Mouse (Mus musculus) CH12.LX (cell line): ENCODE data around the gene Dclk2. TPM values are rescaled to one million over a fixed set of nuclear protein-coding genes. Genes with fewer than 3 reads are reported as not detected.

Experiments
- DNase-seq: peaks from one replicate; pipeline ENCODE4 v3.0.0-alpha.2; 2013; ENCODE audit errors: extremely low read depth
- H3K27ac ChIP-seq: 2 replicates; pipeline ENCODE4 v1.5.1; 2012; ENCODE audit warnings: low read depth, mild to moderate bottlenecking, control low read depth, moderate library complexity; ENCODE audit not compliant: insufficient read depth
- H3K27me3 ChIP-seq: replicated peaks from 2 replicates; pipeline ENCODE3; 2012; ENCODE audit warnings: inconsistent platforms
- H3K36me3 ChIP-seq, 2 experiments: replicated peaks in 1 of 2; 2 replicates each; pipeline versions ENCODE3 to v1.6.1; 2012; ENCODE audit warnings: inconsistent platforms in 1 of 2, low read length in 1 of 2, mild to moderate bottlenecking in 1 of 2, mixed read lengths in 1 of 2, moderate library complexity in 1 of 2; ENCODE audit not compliant: control insufficient read depth in 1 of 2, insufficient read depth in 1 of 2
- H3K4me1 ChIP-seq, 2 experiments: 2 replicates each; pipeline ENCODE4 v1.6.1; 2012; ENCODE audit warnings: inconsistent platforms in 1 of 2, moderate library complexity in 1 of 2; ENCODE audit not compliant: insufficient read depth in 2 of 2, control insufficient read depth in 1 of 2
- H3K4me2 ChIP-seq: 2 replicates; pipeline ENCODE4 v1.6.1; 2012; ENCODE audit warnings: low read depth, mild to moderate bottlenecking, control low read depth; ENCODE audit not compliant: poor library complexity, insufficient read depth, severe bottlenecking
- H3K4me3 ChIP-seq, 3 experiments: fragments of 150-350 bp in 1 of 3; sonication (generic) in 1 of 3; replicated peaks in 1 of 3; 2 replicates each; pipeline versions ENCODE3 to v1.5.1; 2011 to 2012; ENCODE audit warnings: low read depth in 2 of 3, low read length in 2 of 3, mild to moderate bottlenecking in 2 of 3, moderate library complexity in 2 of 3, control low read depth in 1 of 3, improper control_type of control experiment in 1 of 3, inconsistent platforms in 1 of 3, mixed read lengths in 1 of 3; ENCODE audit not compliant: poor library complexity in 1 of 3
- H3K79me2 ChIP-seq: replicated peaks from 2 replicates; pipeline ENCODE4 v1.6.1; 2012; ENCODE audit warnings: mild to moderate bottlenecking, moderate library complexity; ENCODE audit not compliant: control insufficient read depth, poor library complexity, insufficient read depth, severe bottlenecking; ENCODE audit errors: extremely low read depth
- H3K9ac ChIP-seq: 2 replicates; pipeline ENCODE4 v1.6.1; 2012; ENCODE audit warnings: low read depth, mild to moderate bottlenecking, control low read depth, moderate library complexity; ENCODE audit not compliant: insufficient read depth
- H3K9me3 ChIP-seq: replicated peaks from 2 replicates; pipeline ENCODE3; 2012; ENCODE audit warnings: low read length, inconsistent platforms, mixed read lengths
- BHLHE40 ChIP-seq: IDR thresholded peaks from 2 replicates; pipeline ENCODE4 v1.6.1; 2011; ENCODE audit warnings: mild to moderate bottlenecking, low read depth, low read length, improper control_type of control experiment
- CTCF ChIP-seq, 2 experiments: IDR thresholded peaks in 1 of 2; conservative IDR thresholded peaks in 1 of 2; 2 replicates each; pipeline ENCODE4 v1.5.1; 2011 to 2012; ENCODE audit warnings: low read depth in 2 of 2, low read length in 2 of 2, improper control_type of control experiment in 1 of 2, inconsistent platforms in 1 of 2, mild to moderate bottlenecking in 1 of 2, moderate library complexity in 1 of 2
- ELF1 ChIP-seq: IDR thresholded peaks from 2 replicates; pipeline ENCODE4 v1.6.1; 2014; ENCODE audit warnings: low read depth, mild to moderate bottlenecking, inconsistent platforms, low read length, improper control_type of control experiment
- EP300 ChIP-seq: IDR thresholded peaks from 2 replicates; pipeline ENCODE4 v1.6.1; 2011; ENCODE audit warnings: low read length, improper control_type of control experiment
- ETS1 ChIP-seq: conservative IDR thresholded peaks from 2 replicates; pipeline ENCODE4 v1.6.1; 2012; ENCODE audit warnings: low read depth, mild to moderate bottlenecking, inconsistent platforms, low read length, improper control_type of control experiment, moderate library complexity
- GABPA ChIP-seq: IDR thresholded peaks from 2 replicates; pipeline ENCODE4 v1.6.1; 2012; ENCODE audit warnings: low read depth, low read length, improper control_type of control experiment, inconsistent platforms; ENCODE audit not compliant: insufficient replicate concordance
- JUN ChIP-seq: IDR thresholded peaks from 2 replicates; pipeline ENCODE4 v1.6.1; 2011; ENCODE audit warnings: low read depth, mild to moderate bottlenecking, low read length, improper control_type of control experiment, moderate library complexity; ENCODE audit not compliant: insufficient read depth
- JUND ChIP-seq: conservative IDR thresholded peaks from 2 replicates; pipeline ENCODE4 v1.6.1; 2011; ENCODE audit warnings: low read depth, low read length, improper control_type of control experiment
- KAT2A ChIP-seq: IDR thresholded peaks from 2 replicates; pipeline ENCODE4 v1.6.1; 2012; ENCODE audit warnings: low read length, improper control_type of control experiment, inconsistent platforms; ENCODE audit not compliant: insufficient replicate concordance
- MEF2A ChIP-seq: IDR thresholded peaks from 2 replicates; pipeline ENCODE4 v1.6.1; 2014; ENCODE audit warnings: low read depth, mild to moderate bottlenecking, inconsistent platforms, low read length, improper control_type of control experiment, borderline replicate concordance
- MXI1 ChIP-seq: IDR thresholded peaks from 2 replicates; pipeline ENCODE4 v1.6.1; 2011; ENCODE audit warnings: mild to moderate bottlenecking, low read depth, low read length, improper control_type of control experiment
- PAX5 ChIP-seq: IDR thresholded peaks from 2 replicates; pipeline ENCODE4 v1.6.1; 2012; ENCODE audit warnings: low read length, inconsistent platforms, mixed read lengths
- POLR2AphosphoS2 ChIP-seq: IDR thresholded peaks from 2 replicates; pipeline ENCODE4 v1.6.1; 2011; ENCODE audit warnings: low read depth, low read length, improper control_type of control experiment
- RAD21 ChIP-seq: IDR thresholded peaks from 2 replicates; pipeline ENCODE4 v1.6.1; 2011; ENCODE audit warnings: low read depth, mild to moderate bottlenecking, low read length, improper control_type of control experiment, moderate library complexity
- RCOR1 ChIP-seq: conservative IDR thresholded peaks from 2 replicates; pipeline ENCODE4 v1.6.1; 2012; ENCODE audit warnings: low read depth, mild to moderate bottlenecking, inconsistent platforms, low read length, improper control_type of control experiment
- SIN3A ChIP-seq: IDR thresholded peaks from 2 replicates; pipeline ENCODE4 v1.6.1; 2012; ENCODE audit warnings: low read length, improper control_type of control experiment, inconsistent platforms
- SMC3 ChIP-seq: IDR thresholded peaks from 2 replicates; pipeline ENCODE4 v1.6.1; 2011; ENCODE audit warnings: low read depth, low read length, improper control_type of control experiment
- TCF12 ChIP-seq: IDR thresholded peaks from 2 replicates; pipeline ENCODE4 v1.6.1; 2014; ENCODE audit warnings: low read depth, mild to moderate bottlenecking, inconsistent platforms, low read length, improper control_type of control experiment
- USF1 ChIP-seq: IDR thresholded peaks from 2 replicates; pipeline ENCODE4 v1.6.1; 2014; ENCODE audit warnings: low read depth, mild to moderate bottlenecking, inconsistent platforms, low read length, improper control_type of control experiment
- USF2 ChIP-seq: conservative IDR thresholded peaks from 2 replicates; pipeline ENCODE4 v1.6.1; 2011; ENCODE audit warnings: low read depth, low read length, improper control_type of control experiment
- ZC3H11A ChIP-seq: IDR thresholded peaks from 2 replicates; pipeline ENCODE4 v1.6.1; 2012; ENCODE audit warnings: low read depth, mild to moderate bottlenecking, inconsistent platforms, low read length, improper control_type of control experiment
- ZMIZ1 ChIP-seq: IDR thresholded peaks from 2 replicates; pipeline ENCODE4 v1.6.1; 2012; ENCODE audit warnings: low read depth, mild to moderate bottlenecking, inconsistent platforms, low read length, improper control_type of control experiment
- ZNF384 ChIP-seq: IDR thresholded peaks from 2 replicates; pipeline ENCODE4 v1.6.1; 2012; ENCODE audit warnings: low read depth, low read length, improper control_type of control experiment, inconsistent platforms
- dilution Hi-C: fragments of 300-500 bp; cut with MboI; formaldehyde crosslinking; loops from 2 replicates; pipeline ENCODE4 v1.14.3; 2020; ENCODE audit warnings: low sequenced_read_pairs; ENCODE audit not compliant: extremely low pct_unique_long_range_greater_than_20kb, extremely low pct_ligation_motif_present
- in situ Hi-C: fragments of 300-500 bp; cut with MboI; formaldehyde crosslinking; loops from 3 replicates; pipeline ENCODE4 v1.14.3; 2019; ENCODE audit warnings: low sequenced_read_pairs, low pct_ligation_motif_present, low pct_unique_long_range_greater_than_20kb, mixed read lengths
- polyA plus RNA-seq: library from polyadenylated mRNA; unstranded; fragments of >175 nt; gene quantifications from 2 replicates; pipeline ENCODE4 v1.2.1, GENCODE M21; 2012; ENCODE audit warnings: low read depth; ENCODE audit not compliant: insufficient read length
- total RNA-seq, 2 experiments: library from RNA; depleted of rRNA; stranded (reverse); fragments of 300-350 nt in 1 of 2; fragments of >200 nt in 1 of 2; gene quantifications; 2 replicates each; pipeline ENCODE4 v1.2.3; 2012 to 2014

Dclk2 gene
- total and polyA plus RNA-seq, 3 experiments: 0.93 to 2.0 (median 1.0) TPM

DNA sequence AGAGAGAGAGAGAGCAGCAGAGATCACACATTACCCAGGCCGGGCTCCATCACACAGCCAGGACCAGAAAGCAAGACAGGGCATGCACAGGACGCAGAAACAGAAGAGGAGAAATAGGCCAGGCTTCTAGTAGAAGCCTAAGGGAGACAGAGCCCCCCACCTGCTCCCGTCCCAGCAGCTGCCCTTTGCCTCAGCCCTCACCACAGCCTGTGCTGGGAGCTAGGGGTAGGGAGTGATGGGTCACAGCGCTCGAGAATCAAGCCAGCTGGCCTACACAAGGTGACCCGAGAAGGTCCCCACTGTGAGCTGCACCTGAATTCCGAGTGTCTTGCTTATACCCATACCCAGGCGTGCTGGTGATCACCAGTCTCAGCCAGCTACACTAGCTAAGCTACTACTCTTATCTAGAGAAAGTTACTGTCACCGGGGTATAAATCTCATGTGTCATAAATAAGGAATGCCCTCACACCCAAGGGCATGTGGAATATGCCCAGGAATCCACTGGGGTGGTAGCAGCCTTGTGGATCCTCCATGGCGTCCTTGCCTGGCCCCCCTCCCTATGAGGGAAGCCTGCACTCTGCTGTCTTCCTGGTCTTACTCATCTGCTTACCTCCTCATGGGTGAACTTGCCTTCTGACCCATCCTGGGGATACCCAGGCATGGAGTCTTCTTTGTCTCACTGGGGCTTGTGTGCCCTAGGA lies 133.1 kb downstream of the Dclk2 start:
- H3K36me3 ChIP-seq: peaks cover 0 to 27% of the 10 kb centered on the region in 2 experiments
- no peaks in the 10 kb centered on the region for H3K79me2 ChIP-seq
- 0 out of 4 replicates have a peak, but pooled peaks cover 0 to 2% of the 10 kb centered on the region in 2 experiments for H3K4me1 ChIP-seq
- no peaks in the 10 kb centered on the region for H3K9me3 ChIP-seq
- H3K9ac ChIP-seq: no peak overlapping the region
- TF ChIP-seq SMC3 (no peak), USF1 (no peak), RAD21 (no peak), JUND (no peak), ZNF384 (no peak), ETS1 (no peak), JUN (no peak), ZC3H11A (no peak), ZMIZ1 (no peak), GABPA (no peak), RCOR1 (no peak), POLR2AphosphoS2 (no peak), CTCF (conservative IDR thresholded peaks at IDR 0.05 in 1 of 2, IDR thresholded peaks at IDR 0.05 in 1 of 2; ENCODE audit: low read depth in 2 of 2, low read length in 2 of 2) (no peak)
- no peak overlapping the region for H3K27ac ChIP-seq
- in situ Hi-C loops (loop anchor here (10.0 kb wide), 1 partner anchor 187 kb away; no protein-coding TSS in a partner anchor), dilution Hi-C loops (no loop called here)
- H3K4me3 ChIP-seq: no peak overlapping the region
- DNase-seq: no peak
- no peak overlapping the region for H3K4me2 ChIP-seq
- no peaks in the 10 kb centered on the region for H3K27me3 ChIP-seq

DNA sequence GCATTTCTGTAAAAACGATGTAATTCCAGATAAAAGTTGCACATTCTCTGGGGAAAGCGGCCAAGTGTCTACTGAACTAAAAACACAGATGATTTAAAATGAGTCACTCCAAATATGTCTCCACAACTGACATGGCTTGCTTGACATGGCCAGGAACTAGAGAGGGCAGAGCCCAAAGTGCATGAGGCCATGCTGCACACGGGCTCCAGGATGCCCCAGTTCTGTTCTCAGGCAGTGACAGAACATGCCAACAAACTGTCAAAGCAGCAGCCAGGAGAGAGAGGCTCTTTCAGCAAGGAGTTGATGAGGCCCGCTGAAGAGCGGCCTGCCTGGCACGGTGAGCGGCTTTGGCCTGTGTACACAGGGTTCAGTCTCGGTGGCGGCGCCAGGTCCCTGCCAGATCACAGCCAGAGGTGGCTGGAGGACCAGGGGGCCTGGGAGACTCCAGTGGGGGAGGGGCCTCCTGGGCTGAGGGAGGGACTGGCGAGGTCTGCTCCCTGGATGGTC lies 133.8 kb downstream of the Dclk2 start:
- no peak overlapping the region for H3K4me3 ChIP-seq
- DNase-seq: no peak
- H3K4me1 ChIP-seq: 0 out of 4 replicates have a peak, but pooled peaks cover 0 to 2% of the 10 kb centered on the region in 2 experiments
- no peaks in the 10 kb centered on the region for H3K9me3 ChIP-seq
- no peak overlapping the region for H3K9ac ChIP-seq
- in situ Hi-C loops (loop anchor here (10.0 kb wide), 1 partner anchor 188 kb away; no protein-coding TSS in a partner anchor), dilution Hi-C loops (no loop called here)
- TF ChIP-seq ZC3H11A (no peak), TCF12 (no peak), ELF1 (no peak), PAX5 (no peak), SIN3A (no peak), MXI1 (no peak), RCOR1 (no peak), KAT2A (no peak), EP300 (no peak), BHLHE40 (no peak), JUN (no peak), MEF2A (no peak), USF2 (no peak)
- H3K79me2 ChIP-seq: no peaks in the 10 kb centered on the region
- no peak overlapping the region for H3K4me2 ChIP-seq
- no peaks in the 10 kb centered on the region for H3K27me3 ChIP-seq
- H3K27ac ChIP-seq: no peak overlapping the region
- peaks cover 0 to 26% of the 10 kb centered on the region in 2 experiments for H3K36me3 ChIP-seq
